Mouse (Mus musculus) duodenum, adult 2 months (tissue): Measurements from ENCODE around the gene Sympk. TPM values are rescaled to one million over a fixed set of nuclear protein-coding genes. Genes with fewer than 3 reads are reported as not detected.

Experiments used
- polyA plus RNA-seq: library from polyadenylated mRNA; depleted of rRNA; stranded (reverse); fragments of >200 nt; gene quantifications from 2 replicates; pipeline ENCODE4 v1.2.3, GENCODE M21; 2012; ENCODE audit warnings: low replicate concordance; rRNA removed

The Sympk gene
- 66.3 and 76.2 TPM in 2 replicates for polyA plus RNA-seq

DNA sequence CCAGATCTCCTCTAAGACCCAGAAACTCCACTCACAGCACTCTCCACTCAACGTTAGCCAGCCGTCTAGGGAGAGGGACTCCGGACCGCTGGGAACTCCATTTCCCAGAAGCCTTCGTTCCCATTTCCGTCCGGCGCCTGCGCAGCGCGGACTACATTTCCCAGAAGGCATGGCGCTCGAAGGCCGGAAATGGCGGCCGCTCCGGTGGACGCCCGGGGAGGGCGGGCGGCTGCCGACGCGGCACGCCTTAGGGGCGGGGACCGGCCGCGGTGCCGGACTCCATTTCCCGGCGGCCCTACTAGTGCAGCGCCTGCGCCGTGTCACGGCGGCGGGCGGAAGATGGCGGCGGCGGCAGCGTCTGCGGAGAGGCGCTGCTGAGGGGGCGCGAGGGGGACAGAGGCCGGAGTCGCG is at the start of gene Sympk:
TSS of gene Sympk (plus strand) at position 282 of the 411 bp plus-strand sequence.

DNA sequence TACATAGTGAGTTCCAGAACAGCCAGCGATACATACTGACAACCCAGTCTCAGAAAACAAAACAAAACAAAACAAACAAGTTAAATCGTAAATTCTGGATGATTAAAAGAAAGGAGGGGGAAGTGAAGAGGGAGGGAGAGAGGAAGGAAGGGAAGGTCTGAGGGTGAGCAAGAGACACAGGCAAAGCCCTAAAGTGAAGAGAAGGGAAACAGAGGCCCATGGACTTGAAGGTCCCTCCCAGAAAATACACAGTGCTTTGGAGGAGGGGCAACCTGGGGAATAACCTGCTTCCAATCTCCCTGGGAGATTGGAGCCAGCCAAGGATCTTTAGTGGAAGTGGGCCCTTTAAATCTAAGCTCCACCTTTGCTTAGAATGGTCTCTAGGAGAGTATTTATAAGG is 37.1 kb upstream of the Sympk start, which contains the start of gene Nanos2:
TSS of gene Nanos2 (plus strand) at position 301 of the 400 bp plus-strand sequence.

DNA sequence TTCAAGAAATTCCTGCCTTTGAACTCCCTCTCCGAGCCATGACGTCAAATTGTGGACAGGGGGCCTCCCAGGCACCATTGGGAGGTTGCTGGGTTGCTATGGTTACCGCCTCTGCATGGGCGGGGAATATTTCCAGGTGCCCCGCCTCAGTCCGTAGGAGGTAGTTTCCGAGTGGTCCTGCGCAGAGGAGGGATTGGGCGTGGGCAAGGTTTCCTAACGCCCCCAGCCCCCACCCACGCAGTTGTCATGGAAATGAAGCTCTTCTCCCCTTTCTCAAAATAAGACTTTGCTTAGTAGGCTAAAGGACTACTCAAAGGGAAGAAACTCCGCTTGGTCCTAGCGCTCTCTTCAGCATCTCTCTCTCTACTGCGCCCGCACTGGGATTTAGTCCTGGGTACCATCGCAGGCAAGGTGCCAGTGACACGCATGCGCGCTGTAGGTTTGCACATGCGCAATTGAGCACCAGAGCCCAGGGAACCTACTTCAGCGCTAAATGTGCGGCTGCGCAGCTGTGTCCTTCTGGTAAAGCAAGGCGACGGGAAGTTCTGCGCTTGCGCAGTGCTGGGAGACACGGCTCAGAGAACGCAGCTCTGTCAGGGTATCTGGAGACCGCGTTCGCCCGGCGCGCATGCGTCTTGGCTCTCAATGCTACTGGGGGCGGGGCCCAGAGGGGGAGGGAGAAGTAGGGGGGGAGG is 33.4 kb upstream of the Sympk start, which contains the start of gene Mypop:
TSS of gene Mypop (plus strand) at position 645 of the 695 bp plus-strand sequence.

DNA sequence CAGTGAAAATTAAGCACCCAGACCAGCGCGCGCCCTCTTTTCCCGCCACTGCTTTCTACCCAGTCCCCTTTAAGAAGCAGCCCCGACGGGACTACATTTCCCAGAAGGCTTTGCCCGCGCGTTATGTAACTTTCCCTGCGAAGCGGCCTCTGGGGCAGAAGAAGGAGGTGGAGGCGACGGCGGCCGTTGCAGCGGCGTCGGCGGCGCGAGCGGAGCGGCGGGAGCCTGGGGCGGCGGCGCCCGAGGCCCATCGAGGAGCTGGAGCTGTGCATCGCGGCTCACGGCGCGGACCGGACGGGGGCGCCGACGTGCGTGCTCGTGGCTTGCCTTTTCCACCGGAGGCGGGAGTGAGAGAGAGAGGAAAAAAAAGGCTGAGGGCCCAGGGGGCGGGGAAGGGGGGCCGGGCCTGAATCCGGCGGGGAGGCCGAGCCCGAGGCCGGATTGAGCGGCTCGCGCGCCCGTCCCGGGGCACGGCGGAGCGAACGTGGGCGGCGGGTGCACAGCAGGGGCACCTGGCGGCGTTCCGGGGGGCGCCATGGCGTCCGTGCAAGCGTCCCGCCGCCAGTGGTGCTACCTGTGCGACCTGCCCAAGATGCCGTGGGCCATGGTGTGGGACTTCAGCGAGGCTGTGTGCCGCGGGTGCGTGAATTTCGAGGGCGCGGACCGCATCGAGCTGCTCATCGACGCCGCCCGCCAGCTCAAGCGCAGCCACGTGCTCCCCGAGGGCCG is 20.1 kb upstream of the Sympk start, which contains the start of gene Irf2bp1:
TSS of gene Irf2bp1 (plus strand) at position 143 of the 729 bp plus-strand sequence.

DNA sequence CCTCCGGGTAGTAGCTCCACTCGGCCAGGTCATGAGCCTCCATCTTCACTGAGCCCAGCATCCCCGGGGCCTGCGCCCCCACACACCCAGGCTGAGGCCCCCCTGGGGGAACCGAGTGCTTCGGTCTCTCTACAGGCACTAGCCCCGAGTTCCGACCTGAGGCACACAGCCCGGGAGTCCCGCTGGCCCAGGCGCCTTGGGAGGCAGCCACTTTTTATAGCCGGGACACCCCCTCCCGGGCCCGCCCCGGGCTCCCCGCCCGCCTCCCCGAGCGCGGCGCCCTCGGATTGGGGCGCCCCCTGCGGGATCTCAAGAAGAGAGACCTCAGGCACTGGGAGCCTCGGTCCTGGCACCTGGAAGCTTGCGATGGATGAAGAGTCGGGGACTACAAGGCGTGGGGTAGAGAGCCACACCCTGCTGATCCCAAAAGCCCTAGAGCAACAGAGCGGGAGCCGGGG is 791 bp upstream of the Sympk start, which contains the start of gene Foxa3:
TSS of gene Foxa3 (minus strand) at position 182 of the 458 bp plus-strand sequence.

DNA sequence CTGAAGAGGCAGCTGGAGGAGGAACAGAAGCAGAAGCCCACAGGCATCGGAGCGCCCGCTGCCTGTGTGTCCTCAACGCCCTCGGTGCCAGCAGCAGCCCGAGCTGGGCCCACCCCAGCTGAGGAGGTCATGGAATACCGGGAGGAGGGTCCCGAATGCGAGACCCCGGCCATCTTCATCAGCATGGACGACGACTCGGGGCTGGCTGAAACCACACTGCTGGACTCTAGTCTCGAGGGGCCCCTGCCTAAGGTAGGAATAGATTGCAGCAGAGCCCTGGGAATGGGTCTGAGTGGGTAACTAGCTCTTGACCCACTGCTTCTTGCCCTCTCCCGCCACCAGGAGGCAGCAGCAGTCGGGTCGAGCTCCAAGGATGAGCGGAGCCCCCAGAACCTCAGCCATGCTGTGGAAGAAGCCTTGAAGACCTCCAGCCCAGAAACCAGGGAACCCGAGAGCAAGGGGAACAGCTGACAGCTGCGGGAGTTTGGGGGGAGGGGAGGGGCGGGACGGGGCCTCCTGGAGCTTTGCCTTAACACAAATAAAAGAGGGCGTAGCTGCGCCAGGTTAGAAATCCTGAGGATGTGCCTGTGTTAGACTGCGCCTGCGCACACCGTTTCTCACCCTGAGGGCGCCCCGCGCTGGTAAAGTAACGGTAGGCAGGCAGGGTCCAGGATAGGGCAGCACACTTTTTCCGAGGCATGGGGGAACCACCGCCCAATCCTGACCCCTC is 30.0 kb downstream of the Sympk start, which contains the start of gene Rsph6a:
TSS of gene Rsph6a (plus strand) at position 644 of the 730 bp plus-strand sequence.

DNA sequence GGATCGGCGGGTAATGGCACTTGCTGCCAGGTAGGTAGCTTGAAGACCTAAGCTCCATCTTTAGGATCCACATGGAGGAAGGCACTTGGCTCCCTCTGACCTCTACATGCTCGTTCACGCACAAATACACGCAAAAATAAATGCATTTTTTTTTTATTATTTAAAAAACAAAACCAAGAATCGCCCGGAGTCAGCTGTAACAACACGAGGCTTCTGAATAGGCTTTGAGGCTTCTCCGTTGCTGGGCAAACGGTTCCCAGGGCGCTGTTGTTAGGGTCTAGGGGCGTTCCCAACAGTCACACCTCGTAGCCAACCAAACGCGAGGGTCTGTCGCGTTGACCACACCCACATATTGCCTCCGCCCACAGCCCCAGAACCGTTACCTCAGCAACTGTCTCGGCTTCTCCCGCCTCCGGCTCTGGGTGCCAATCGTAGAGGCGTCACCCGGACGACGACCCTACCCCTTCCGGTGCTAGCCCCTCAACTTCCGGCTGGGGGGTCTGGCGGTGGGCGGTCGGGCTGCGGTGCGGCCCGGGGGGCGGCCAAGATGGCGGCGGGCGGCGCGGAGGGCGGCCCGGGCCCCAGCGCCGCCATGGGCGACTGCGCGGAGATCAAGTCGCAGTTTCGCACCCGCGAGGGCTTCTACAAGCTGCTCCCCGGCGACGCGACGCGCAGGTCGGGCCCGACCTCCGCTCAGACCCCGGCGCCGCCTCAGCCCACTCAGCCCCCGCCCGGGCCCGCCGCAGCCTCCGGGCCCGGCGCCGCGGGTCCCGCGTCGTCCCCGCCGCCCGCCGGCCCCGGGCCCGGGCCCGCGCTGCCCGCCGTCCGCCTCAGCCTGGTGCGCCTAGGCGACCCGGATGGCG is 51.8 kb downstream of the Sympk start, which contains the start of gene Dmwd:
TSS of gene Dmwd (plus strand) at position 505 of the 863 bp plus-strand sequence.

DNA sequence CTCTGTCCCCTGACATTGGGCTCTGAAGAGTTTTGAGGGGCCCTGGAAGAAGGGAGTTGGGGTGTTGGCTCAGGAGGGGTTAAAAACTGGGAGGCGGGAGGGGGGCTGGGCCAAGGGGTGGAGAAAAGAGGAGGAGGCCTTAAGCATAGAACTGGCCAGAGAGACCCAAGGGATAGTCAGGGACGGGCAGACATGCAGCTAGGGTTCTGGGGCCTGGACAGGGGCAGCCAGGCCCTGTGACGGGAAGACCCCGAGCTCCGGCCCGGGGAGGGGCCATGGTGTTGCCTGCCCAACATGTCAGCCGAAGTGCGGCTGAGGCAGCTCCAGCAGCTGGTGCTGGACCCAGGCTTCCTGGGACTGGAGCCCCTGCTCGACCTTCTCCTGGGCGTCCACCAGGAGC is 59.5 kb downstream of the Sympk start, which contains the start of gene Dmpk:
TSS of gene Dmpk (plus strand) at position 149 of the 400 bp plus-strand sequence.

DNA sequence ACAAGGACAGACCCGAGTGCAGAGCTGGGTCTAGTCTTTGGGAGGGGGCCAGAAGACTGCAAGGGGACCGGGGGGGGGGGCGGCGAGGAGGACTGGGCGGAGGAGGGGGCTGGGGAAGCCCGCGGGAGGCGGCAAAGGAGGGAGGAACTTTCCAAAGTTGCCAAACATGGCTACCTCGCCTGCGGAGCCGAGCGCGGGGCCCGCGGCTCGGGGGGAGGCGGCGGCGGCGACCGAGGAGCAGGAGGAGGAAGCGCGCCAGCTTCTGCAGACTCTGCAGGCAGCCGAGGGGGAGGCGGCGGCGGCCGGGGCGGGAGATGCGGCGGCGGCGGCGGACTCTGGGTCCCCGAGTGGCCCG is 70.3 kb downstream of the Sympk start, which contains the start of gene Six5:
TSS of gene Six5 (plus strand) at position 124 of the 355 bp plus-strand sequence.

Other genes starting within 250 kb of the Sympk start
- not detected in 2 replicates for gene Psg19, start 225.9 kb upstream of the Sympk start, polyA plus RNA-seq
- gene Psg17, start 202.8 kb upstream of the Sympk start, polyA plus RNA-seq: 0.06 and 0.28 TPM in 2 replicates
- gene Mill2, start 184.4 kb upstream of the Sympk start, polyA plus RNA-seq: 1.4 and 2.9 TPM in 2 replicates
- gene Pglyrp1, start 153.0 kb upstream of the Sympk start, polyA plus RNA-seq: 561 and 1,240 TPM in 2 replicates
- 19.3 and 30.1 TPM in 2 replicates for gene Ccdc61, start 114.0 kb upstream of the Sympk start, polyA plus RNA-seq
- gene Nova2, start 98.5 kb upstream of the Sympk start, polyA plus RNA-seq: 0.37 and 0.51 TPM in 2 replicates
- not detected in 2 replicates for gene Nanos2, start 37.0 kb upstream of the Sympk start, polyA plus RNA-seq
- gene Mypop, start 33.1 kb upstream of the Sympk start, polyA plus RNA-seq: 3.6 and 3.9 TPM in 2 replicates
- 23.6 and 38.4 TPM in 2 replicates for gene Irf2bp1, start 20.3 kb upstream of the Sympk start, polyA plus RNA-seq
- 18.5 and 24.2 TPM in 2 replicates for gene Foxa3, start 839 bp upstream of the Sympk start, polyA plus RNA-seq
- gene Rsph6a, start 30.3 kb downstream of the Sympk start, polyA plus RNA-seq: 0.05 TPM in 1 of 2 replicates, not detected in the other
- 16.6 and 18.3 TPM in 2 replicates for gene Dmwd, start 51.9 kb downstream of the Sympk start, polyA plus RNA-seq
- gene Dmpk, start 59.5 kb downstream of the Sympk start, polyA plus RNA-seq: 422 and 649 TPM in 2 replicates
- gene Six5, start 70.2 kb downstream of the Sympk start, polyA plus RNA-seq: 15.0 and 23.1 TPM in 2 replicates
- gene Gm4969, start 94.0 kb downstream of the Sympk start, polyA plus RNA-seq: not detected in 2 replicates
- 8.6 and 15.0 TPM in 2 replicates for gene Fbxo46, start 95.5 kb downstream of the Sympk start, polyA plus RNA-seq
- 6.5 and 11.2 TPM in 2 replicates for gene Qpctl, start 124.9 kb downstream of the Sympk start, polyA plus RNA-seq
- 6.2 and 7.1 TPM in 2 replicates for gene Snrpd2, start 125.3 kb downstream of the Sympk start, polyA plus RNA-seq
- 0.63 and 0.77 TPM in 2 replicates for gene Gipr, start 141.8 kb downstream of the Sympk start, polyA plus RNA-seq
- gene Eml2, start 152.0 kb downstream of the Sympk start, polyA plus RNA-seq: 20.3 and 22.0 TPM in 2 replicates
- 5.1 and 6.3 TPM in 2 replicates for gene Gpr4, start 188.2 kb downstream of the Sympk start, polyA plus RNA-seq
- 24.2 and 25.9 TPM in 2 replicates for gene Opa3, start 204.0 kb downstream of the Sympk start, polyA plus RNA-seq
- 436 and 468 TPM in 2 replicates for gene Vasp, start 247.4 kb downstream of the Sympk start, polyA plus RNA-seq